Mouse (Mus musculus): ENCODE results near the gene Afg3l1.
"Not testable (repeated sequence)": the region's sequence is repeated elsewhere in the genome, so short reads cannot be mapped to it uniquely, and the experiment has no call there.

DNA sequence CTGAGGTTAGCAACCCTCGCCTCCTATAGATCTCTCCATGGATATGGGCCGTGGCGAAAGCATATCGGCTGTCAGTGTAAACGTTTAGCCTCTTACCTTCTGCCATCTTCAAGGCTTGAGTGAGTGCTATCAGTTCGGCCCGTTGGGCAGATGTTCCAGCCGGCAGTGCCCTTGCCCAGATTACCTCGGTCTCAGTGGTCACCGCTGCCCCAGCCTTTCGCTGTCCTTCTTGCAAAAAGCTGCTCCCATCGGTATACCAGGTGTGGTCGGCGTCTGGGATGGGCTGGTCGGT, 48.0 kb upstream of the Afg3l1 start:
- not testable (repeated sequence) for TF ChIP-seq CTCF (IDR thresholded peaks at IDR 0.05; ENCODE audit: control insufficient read depth, insufficient read depth, low read length); POLR2A (IDR thresholded peaks at IDR 0.05; ENCODE audit: borderline replicate concordance, control insufficient read depth, low read depth, low read length)

Data from bone marrow, adult 2 months (tissue).